Mouse (Mus musculus): ENCODE results near the gene Lrfn2.

The Lrfn2 gene

GRCm38 (mm10) chr17:49016229-49016628 lies 84.0 kb downstream of the Lrfn2 start:
- Histone ChIP-seq H3K4me3 (replicated peaks; ENCODE audit: low read length) (no peak overlapping the region), H3K9me3 (ENCODE audit: low read length) (no peaks in the 10 kb centered on the region), H3K36me3 (ENCODE audit: insufficient read depth, low read length) (no peaks in the 10 kb centered on the region), H3K4me1 (replicated peaks; ENCODE audit: low read depth, low read length) (peaks cover 57% of the 10 kb centered on the region), H3K27me3 (ENCODE audit: insufficient read depth, low read length) (peaks cover 9% of the 10 kb centered on the region; the same call in 1 of the 2 replicates)
- no peak for TF ChIP-seq NANOG (IDR thresholded peaks at IDR 0.05; ENCODE audit: borderline replicate concordance, low read length)
- no peak for TF ChIP-seq CTCF (conservative IDR thresholded peaks at IDR 0.05; ENCODE audit: low read length)
- TF ChIP-seq POU5F1 (IDR thresholded peaks at IDR 0.05; ENCODE audit: borderline replicate concordance, low read length), result no peak

GRCm38 (mm10) chr17:49017438-49018415 lies 85.5 kb downstream of the Lrfn2 start:
- H3K36me3 ChIP-seq (ENCODE audit: insufficient read depth, low read length), result no peaks in the 10 kb centered on the region
- no peaks in the 10 kb centered on the region for H3K9me3 ChIP-seq (ENCODE audit: low read length)
- H3K27me3 ChIP-seq (ENCODE audit: insufficient read depth, low read length), result peaks cover 13% of the 10 kb centered on the region; the same call in 1 of the 2 replicates
- H3K4me1 ChIP-seq (replicated peaks; ENCODE audit: low read depth, low read length), result peaks cover 57% of the 10 kb centered on the region
- TF ChIP-seq POU5F1 (IDR thresholded peaks at IDR 0.05; ENCODE audit: borderline replicate concordance, low read length) (no peak), NANOG (IDR thresholded peaks at IDR 0.05; ENCODE audit: borderline replicate concordance, low read length) (no peak), CTCF (conservative IDR thresholded peaks at IDR 0.05; ENCODE audit: low read length) (no peak)
- H3K4me3 ChIP-seq (replicated peaks; ENCODE audit: low read length), result no peak overlapping the region

GRCm38 (mm10) chr17:49018774-49019488 lies 86.8 kb downstream of the Lrfn2 start:
- peaks cover 13% of the 10 kb centered on the region; the same call in 1 of the 2 replicates for H3K27me3 ChIP-seq (ENCODE audit: insufficient read depth, low read length)
- no peaks in the 10 kb centered on the region for H3K9me3 ChIP-seq (ENCODE audit: low read length)
- H3K36me3 ChIP-seq (ENCODE audit: insufficient read depth, low read length), result no peaks in the 10 kb centered on the region
- TF ChIP-seq CTCF (conservative IDR thresholded peaks at IDR 0.05; ENCODE audit: low read length), result no peak
- no peak for TF ChIP-seq NANOG (IDR thresholded peaks at IDR 0.05; ENCODE audit: borderline replicate concordance, low read length)
- no peak for TF ChIP-seq POU5F1 (IDR thresholded peaks at IDR 0.05; ENCODE audit: borderline replicate concordance, low read length)
- peaks cover 56% of the 10 kb centered on the region for H3K4me1 ChIP-seq (replicated peaks; ENCODE audit: low read depth, low read length)
- H3K4me3 ChIP-seq (replicated peaks; ENCODE audit: low read length), result no peak overlapping the region

- Histone ChIP-seq H3K9me3 (ENCODE audit: low read length) (no peaks in the 10 kb centered on the region), H3K4me1 (replicated peaks; ENCODE audit: low read depth, low read length) (peaks cover 63% of the 10 kb centered on the region), H3K27me3 (ENCODE audit: insufficient read depth, low read length) (peaks cover 1% of the 10 kb centered on the region; the same call in 1 of the 2 replicates), H3K36me3 (ENCODE audit: insufficient read depth, low read length) (no peaks in the 10 kb centered on the region), H3K4me3 (replicated peaks; ENCODE audit: low read length) (peak overlapping the region; percentile 59)
- no peak for TF ChIP-seq CTCF (conservative IDR thresholded peaks at IDR 0.05; ENCODE audit: low read length)
- no peak for TF ChIP-seq NANOG (IDR thresholded peaks at IDR 0.05; ENCODE audit: borderline replicate concordance, low read length)
- no peak for TF ChIP-seq POU5F1 (IDR thresholded peaks at IDR 0.05; ENCODE audit: borderline replicate concordance, low read length)
These were observed 97.5 kb downstream of the Lrfn2 start for GRCm38 (mm10) chr17:49029556-49030268.

GRCm38 (mm10) chr17:49030269-49030615 lies 98.1 kb downstream of the Lrfn2 start:
- Histone ChIP-seq H3K9me3 (ENCODE audit: low read length) (no peaks in the 10 kb centered on the region), H3K4me1 (replicated peaks; ENCODE audit: low read depth, low read length) (peaks cover 69% of the 10 kb centered on the region), H3K36me3 (ENCODE audit: insufficient read depth, low read length) (no peaks in the 10 kb centered on the region), H3K27me3 (ENCODE audit: insufficient read depth, low read length) (no peaks in the 10 kb centered on the region), H3K4me3 (replicated peaks; ENCODE audit: low read length) (peak overlapping the region; percentile 59)
- TF ChIP-seq CTCF (conservative IDR thresholded peaks at IDR 0.05; ENCODE audit: low read length) (no peak), POU5F1 (IDR thresholded peaks at IDR 0.05; ENCODE audit: borderline replicate concordance, low read length) (no peak), NANOG (IDR thresholded peaks at IDR 0.05; ENCODE audit: borderline replicate concordance, low read length) (no peak)

- peaks cover 75% of the 10 kb centered on the region for H3K4me1 ChIP-seq (replicated peaks; ENCODE audit: low read depth, low read length)
- TF ChIP-seq POU5F1 (IDR thresholded peaks at IDR 0.05; ENCODE audit: borderline replicate concordance, low read length), result no peak
- no peak for TF ChIP-seq CTCF (conservative IDR thresholded peaks at IDR 0.05; ENCODE audit: low read length)
- TF ChIP-seq NANOG (IDR thresholded peaks at IDR 0.05; ENCODE audit: borderline replicate concordance, low read length), result no peak
- H3K4me3 ChIP-seq (replicated peaks; ENCODE audit: low read length), result peak overlapping the region; percentile 59
- no peaks in the 10 kb centered on the region for H3K27me3 ChIP-seq (ENCODE audit: insufficient read depth, low read length)
- H3K36me3 ChIP-seq (ENCODE audit: insufficient read depth, low read length), result no peaks in the 10 kb centered on the region
- H3K9me3 ChIP-seq (ENCODE audit: low read length), result no peaks in the 10 kb centered on the region
These were observed 98.7 kb downstream of the Lrfn2 start for GRCm38 (mm10) chr17:49030841-49031240.

- TF ChIP-seq NANOG (IDR thresholded peaks at IDR 0.05; ENCODE audit: borderline replicate concordance, low read length) (no peak), CTCF (conservative IDR thresholded peaks at IDR 0.05; ENCODE audit: low read length) (no peak), POU5F1 (IDR thresholded peaks at IDR 0.05; ENCODE audit: borderline replicate concordance, low read length) (no peak)
- Histone ChIP-seq H3K27me3 (ENCODE audit: insufficient read depth, low read length) (no peaks in the 10 kb centered on the region), H3K4me3 (replicated peaks; ENCODE audit: low read length) (no peak overlapping the region), H3K36me3 (ENCODE audit: insufficient read depth, low read length) (no peaks in the 10 kb centered on the region), H3K9me3 (ENCODE audit: low read length) (no peaks in the 10 kb centered on the region), H3K4me1 (replicated peaks; ENCODE audit: low read depth, low read length) (peaks cover 79% of the 10 kb centered on the region)
These were observed 99.6 kb downstream of the Lrfn2 start for GRCm38 (mm10) chr17:49031790-49032189.

GRCm38 (mm10) chr17:49033276-49033675 lies 101.1 kb downstream of the Lrfn2 start:
- H3K36me3 ChIP-seq (ENCODE audit: insufficient read depth, low read length), result no peaks in the 10 kb centered on the region
- H3K27me3 ChIP-seq (ENCODE audit: insufficient read depth, low read length), result no peaks in the 10 kb centered on the region
- peak overlapping the region; percentile 13; the same call in 1 of the 2 replicates for H3K4me3 ChIP-seq (replicated peaks; ENCODE audit: low read length)
- TF ChIP-seq NANOG (IDR thresholded peaks at IDR 0.05; ENCODE audit: borderline replicate concordance, low read length), result peak; percentile 19; the same call in 1 of the 2 replicates
- no peak for TF ChIP-seq CTCF (conservative IDR thresholded peaks at IDR 0.05; ENCODE audit: low read length)
- no peak for TF ChIP-seq POU5F1 (IDR thresholded peaks at IDR 0.05; ENCODE audit: borderline replicate concordance, low read length)
- no peaks in the 10 kb centered on the region for H3K9me3 ChIP-seq (ENCODE audit: low read length)
- peaks cover 72% of the 10 kb centered on the region for H3K4me1 ChIP-seq (replicated peaks; ENCODE audit: low read depth, low read length)

All from E14TG2a.4 (cell line).